Mouse (Mus musculus) bone marrow macrophage, adult 2 months (primary cell): ENCODE measurements at regions not wholly inside any gene's neighbourhood (a gene's known extent, or its start where the extent isn't known, plus 50 kb on each side); places are given as distances from the start of the nearest gene placed in this dataset.

Experiments
- CTCF ChIP-seq: IDR thresholded peaks from 2 replicates; pipeline ENCODE4 v1.5.1; 2012; ENCODE audit warnings: low read depth, mild to moderate bottlenecking, low read length, moderate library complexity
- POLR2A ChIP-seq: IDR thresholded peaks from 2 replicates; pipeline ENCODE4 v1.6.1; 2012; ENCODE audit warnings: mild to moderate bottlenecking, low read depth, low read length, borderline replicate concordance

- no peak for TF ChIP-seq CTCF
- TF ChIP-seq POLR2A = no peak
Measured at GRCm38 (mm10) chr10:68875641-68876040, 152.2 kb downstream of the Tmem26 start.
